ENCODE assay signal across 23 mouse cellular contexts in genomic region chr6:127893611-127894010, GRCm38 (mm10). TPM values are rescaled to one million over a fixed set of nuclear protein-coding genes. Genes with fewer than 3 reads are reported as not detected.
"Had no signal": no experiment of that assay in that cellular context is flagged by ENCODE, and none has a peak within 500 bp of the region (broad histone marks: within the 10 kb centered on the region; RNA-seq: fewer than 3 reads in every experiment).

No protein-coding gene starts in this region.

- H3K27me3 ChIP-seq: limb, embryonic 13.5 days; midbrain, embryonic 12.5 days; midbrain, embryonic 15.5 days; neural tube, embryonic 12.5 days; neural tube, embryonic 15.5 days had no signal

- H3K9me3 ChIP-seq: kidney, embryonic 15.5 days; limb, embryonic 13.5 days; liver, embryonic 12.5 days; liver, embryonic 15.5 days; midbrain, embryonic 12.5 days; midbrain, embryonic 15.5 days; neural tube, embryonic 12.5 days; neural tube, embryonic 15.5 days; stomach, embryonic 15.5 days had no signal

- H3K4me3 ChIP-seq: kidney, embryonic 15.5 days; limb, embryonic 10.5 days; limb, embryonic 13.5 days; liver, embryonic 12.5 days; liver, embryonic 15.5 days; midbrain, embryonic 12.5 days; midbrain, embryonic 15.5 days; neural tube, embryonic 12.5 days; neural tube, embryonic 15.5 days; stomach, embryonic 15.5 days had no signal

- H3K27ac ChIP-seq: kidney, embryonic 15.5 days; limb, embryonic 10.5 days; limb, embryonic 13.5 days; liver, embryonic 12.5 days; liver, embryonic 15.5 days; macrophage; midbrain, embryonic 12.5 days; midbrain, embryonic 15.5 days; neural tube, embryonic 12.5 days; neural tube, embryonic 15.5 days; stomach, embryonic 15.5 days had no signal

- H3K9ac ChIP-seq: kidney, embryonic 15.5 days; limb, embryonic 13.5 days; liver, embryonic 12.5 days; liver, embryonic 15.5 days; midbrain, embryonic 12.5 days; midbrain, embryonic 15.5 days; neural tube, embryonic 12.5 days; neural tube, embryonic 15.5 days; stomach, embryonic 15.5 days had no signal

- DNase-seq: kidney, adult 8-10 months; kidney, postnatal 14 days; kidney, postnatal 4 days; layer of hippocampus, adult 9-11 months; liver; lung, adult 18-20 months; lung, postnatal 14 days; retina, postnatal 1 day; right cerebral cortex, postnatal 25 days; spleen, adult 18-20 months; thymus, postnatal 36 days had no signal

- H3K4me1 ChIP-seq: liver, embryonic 12.5 days; liver, embryonic 15.5 days; stomach, embryonic 15.5 days had no signal

- H3K4me2 ChIP-seq: kidney, embryonic 15.5 days; limb, embryonic 13.5 days; liver, embryonic 12.5 days; liver, embryonic 15.5 days; midbrain, embryonic 12.5 days; midbrain, embryonic 15.5 days; neural tube, embryonic 12.5 days; neural tube, embryonic 15.5 days; stomach, embryonic 15.5 days had no signal

- H3K36me3 ChIP-seq: kidney, embryonic 15.5 days; limb, embryonic 10.5 days; liver, embryonic 12.5 days; liver, embryonic 15.5 days; midbrain, embryonic 12.5 days; midbrain, embryonic 15.5 days; neural tube, embryonic 12.5 days; neural tube, embryonic 15.5 days; stomach, embryonic 15.5 days had no signal

- ATAC-seq: liver, embryonic 12.5 days; midbrain, embryonic 15.5 days had no signal

RNA-seq across cellular contexts. Expression of gene Tspan11, which starts 6.2 kb away (rescaled TPM):
- total RNA-seq: megakaryocyte, adult 5-6 weeks had no signal
- polyA plus RNA-seq: macrophage had no signal
